Mouse (Mus musculus): ENCODE results near the gene Stim1.

- TF ChIP-seq POLR2A (IDR thresholded peaks at IDR 0.05; ENCODE audit: low read depth, low read length) (no peak), CTCF (conservative IDR thresholded peaks at IDR 0.05; ENCODE audit: insufficient read depth, insufficient read length, low read depth, low read length) (no peak)
Measured at GRCm38 (mm10) chr7:102480821-102481220, 213.2 kb downstream of the Stim1 start.
